Mouse (Mus musculus) small intestine, adult 2 months (tissue): ENCODE measurements around the gene Upk3a.

Source experiments
- CTCF ChIP-seq: fragments of 200-500 bp; IDR thresholded peaks from 2 replicates; pipeline ENCODE4 v1.5.1; 2012; ENCODE audit warnings: low read depth, mild to moderate bottlenecking, control low read depth, inconsistent platforms, low read length, moderate library complexity, mixed read lengths; ENCODE audit not compliant: insufficient replicate concordance, insufficient read length; ENCODE audit errors: extremely low read depth
- POLR2A ChIP-seq: fragments of 200-500 bp; IDR thresholded peaks from 2 replicates; pipeline ENCODE4 v1.6.1; 2012; ENCODE audit warnings: low read depth, mild to moderate bottlenecking, control low read depth, inconsistent platforms, low read length, moderate library complexity

DNA sequence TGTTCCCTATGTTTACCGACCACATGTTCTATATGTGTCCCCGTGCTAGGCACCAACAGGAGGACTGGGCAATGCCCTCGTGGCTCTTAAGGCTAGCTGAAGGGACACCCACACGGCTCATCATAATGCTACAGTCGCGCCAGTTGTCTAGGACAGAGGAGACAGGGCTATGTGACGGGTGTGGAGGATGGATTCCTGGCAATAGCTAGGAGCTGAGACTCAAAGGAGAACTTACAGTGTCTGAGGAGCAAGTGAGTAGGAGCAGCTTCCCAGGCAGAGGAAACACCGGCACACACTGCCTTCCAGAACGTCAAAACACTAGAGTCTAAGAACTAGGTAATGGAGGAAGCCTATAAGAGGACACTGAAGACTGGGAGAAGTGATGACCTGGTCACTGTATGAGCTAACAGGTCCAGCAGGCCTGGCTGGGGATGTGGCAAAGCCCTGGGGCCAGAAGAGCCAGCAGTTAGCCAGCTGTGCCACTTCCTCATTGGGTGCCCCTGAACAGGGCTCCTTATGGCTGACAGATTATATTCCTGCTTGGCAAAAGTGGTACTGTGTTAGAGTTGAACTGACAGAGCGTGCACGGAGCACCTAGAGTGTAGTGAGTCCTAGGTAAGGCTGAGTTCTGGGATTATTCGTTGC lies 31.3 kb upstream of the Upk3a start:
- TF ChIP-seq CTCF = no peak
- no peak for TF ChIP-seq POLR2A
